Mouse (Mus musculus) WW6 (cell line): ENCODE data around the gene Plscr2.

ENCODE experiments used
- DNase-seq: peaks from one replicate; pipeline ENCODE4 v3.0.0-alpha.2; 2013; ENCODE audit warnings: low read depth, low spot score

The Plscr2 gene

GRCm38 (mm10) chr9:92338954-92339353, 63.6 kb downstream of the Plscr2 start:
- DNase-seq, result no peak
